ENCODE assay signal across 8 mouse cellular contexts in genomic region chr13:114455788-114456187, GRCm38 (mm10). TPM values are rescaled to one million over a fixed set of nuclear protein-coding genes. Genes with fewer than 3 reads are reported as not detected.
A peak's percentile ranks its signal among the peaks of the same experiment; 100 is the strongest.
DNase-seq lines count a peak whose midpoint lies in the region; ATAC-seq and TF ChIP-seq lines count a peak whose summit lies in the region.

No protein-coding gene starts in this region.

- peaks cover 42% of the 10 kb centered on the region for H3K4me1 ChIP-seq in megakaryocyte, embryonic 14.5 days
- no peaks in the 10 kb centered on the region for H3K4me1 ChIP-seq in liver, embryonic 14.5 days (replicated peaks; ENCODE audit: control insufficient read depth in 2 of 2, insufficient read depth in 2 of 2, low read length in 1 of 2)
- H3K4me1 ChIP-seq in stomach, embryonic 16.5 days (ENCODE audit: control insufficient read depth, insufficient read depth, low read length) = peaks cover 10% of the 10 kb centered on the region; the same call in 1 of the 2 replicates

- peak overlapping the region; percentile 86 for H3K4me3 ChIP-seq in megakaryocyte, embryonic 14.5 days (replicated peaks)
- H3K4me3 ChIP-seq in liver, embryonic 14.5 days (ENCODE audit: insufficient read depth in 1 of 2, low read depth in 2 of 2, low read length in 2 of 2) = no peak overlapping the region
- H3K4me3 ChIP-seq in stomach, embryonic 16.5 days (replicated peaks; ENCODE audit: low read length) = peak overlapping the region; percentile 64

- DNase-seq in embryo, embryonic 9.5 days (ENCODE audit: extremely low spot score) = peak; percentile 25
- DNase-seq in embryo, embryonic 10 days (ENCODE audit: low spot score) = no peak
- DNase-seq in liver, embryonic 14.5 days (ENCODE audit: low read depth in 3 of 3, low spot score in 3 of 3) = no peak
- DNase-seq in left cerebral cortex, postnatal 36 days (ENCODE audit: low spot score in 2 of 2) = no peak

- no peak for TF ChIP-seq CTCF in liver, embryonic 14.5 days (IDR thresholded peaks at IDR 0.05; ENCODE audit: low read depth)

- no peak overlapping the region for H3K9ac ChIP-seq in liver, embryonic 14.5 days (replicated peaks)
- H3K9ac ChIP-seq in stomach, embryonic 16.5 days (ENCODE audit: low read length) = peak overlapping the region; percentile 55; the same call in 1 of the 2 replicates

- TF ChIP-seq EP300 in liver, embryonic 14.5 days (IDR thresholded peaks at IDR 0.05; ENCODE audit: low read depth) = no peak

- H3K4me2 ChIP-seq in liver, embryonic 14.5 days (ENCODE audit: low read depth) = peak overlapping the region; percentile 54; the same call in 1 of the 2 replicates
- H3K4me2 ChIP-seq in stomach, embryonic 16.5 days (ENCODE audit: low read depth, low read length) = peak overlapping the region; percentile 93

- peaks cover 11% of the 10 kb centered on the region for H3K9me3 ChIP-seq in megakaryocyte, embryonic 14.5 days
- no peaks in the 10 kb centered on the region for H3K9me3 ChIP-seq in liver, embryonic 14.5 days (ENCODE audit: control insufficient read depth, low read length)
- no peaks in the 10 kb centered on the region for H3K9me3 ChIP-seq in stomach, embryonic 16.5 days (replicated peaks; ENCODE audit: control insufficient read depth, low read length)

- H3K36me3 ChIP-seq in megakaryocyte, embryonic 14.5 days (replicated peaks; ENCODE audit: low read length) = no peaks in the 10 kb centered on the region
- no peaks in the 10 kb centered on the region for H3K36me3 ChIP-seq in liver, embryonic 14.5 days (replicated peaks; ENCODE audit: control insufficient read depth, insufficient read depth, low read depth)
- H3K36me3 ChIP-seq in stomach, embryonic 16.5 days (ENCODE audit: control insufficient read depth, insufficient read depth, low read length) = no peaks in the 10 kb centered on the region

- peaks cover 64% of the 10 kb centered on the region for H3K27me3 ChIP-seq in megakaryocyte, embryonic 14.5 days (replicated peaks)
- H3K27me3 ChIP-seq in liver, embryonic 14.5 days (ENCODE audit: control insufficient read depth, insufficient read depth, low read length) = peaks cover 59% of the 10 kb centered on the region
- H3K27me3 ChIP-seq in stomach, embryonic 16.5 days (ENCODE audit: control insufficient read depth, insufficient read depth, low read length) = peaks cover 26% of the 10 kb centered on the region

- 49% methylated on average over 13 of the region's 13 CpGs for WGBS in liver, embryonic 14.5 days (ENCODE audit: insufficient replicate concordance)
- WGBS in stomach, embryonic 16.5 days = 48% methylated on average over 13 of the region's 13 CpGs

- ATAC-seq in megakaryocyte, adult 5-6 weeks (ENCODE audit: poor library complexity, severe bottlenecking) = no peak
- no peak for ATAC-seq in liver, embryonic 14.5 days (ENCODE audit: insufficient read depth)
- no peak for ATAC-seq in stomach, embryonic 16.5 days (ENCODE audit: insufficient read depth, low FRiP score)
- ATAC-seq in cerebellum, adult (ENCODE audit: insufficient number of reproducible peaks, low FRiP score, low TSS enrichment) = no peak

- intact Hi-C loops in left cerebral cortex, postnatal 36 days (cut with DNase I) = no loop called here

- H3K27ac ChIP-seq in liver, embryonic 14.5 days = no peak overlapping the region
- no peak overlapping the region for H3K27ac ChIP-seq in stomach, embryonic 16.5 days (ENCODE audit: low read length)

RNA-seq across cellular contexts. Expression of gene Fst, which starts 3.0 kb away (rescaled TPM):
- 0.04 TPM in 1 of 2 replicates, not detected in the other for polyA plus RNA-seq in megakaryocyte, embryonic 14.5 days (2012; ENCODE audit: insufficient read depth, low replicate concordance)
- 0.91 and 1.5 TPM in 2 replicates for total RNA-seq in megakaryocyte, adult 5-6 weeks (2015)
- total RNA-seq in megakaryocyte, adult 5-6 weeks (2017) = 0.18 and 0.89 TPM in 2 replicates
- 1.5 and 2.8 TPM in 2 replicates for polyA plus RNA-seq in liver, embryonic 14.5 days (2012; rRNA removed)
- polyA plus RNA-seq in liver, embryonic 14.5 days (2014; fragmentation: Nextera tagmentation; extraction: Ambion mirVana) = 3.8 and 4.3 TPM in 2 replicates
- polyA plus RNA-seq in stomach, embryonic 16.5 days (2015; fragmentation: Nextera tagmentation; extraction: Ambion mirVana) = 18.0 and 25.6 TPM in 2 replicates
- 1 to 10 TPM; 7.5 to 8.9 TPM for total RNA-seq in left cerebral cortex, postnatal 36 days (2021)

Comparison
In these comparisons a context has a peak if more than half of its experiments do, and no peak if none do; other contexts are left out.
1. H3K4me3 ChIP-seq: peak in megakaryocyte, embryonic 14.5 days (single experiment) and stomach, embryonic 16.5 days (single experiment); none in liver, embryonic 14.5 days (0 of 2).